Mouse (Mus musculus): ENCODE measurements around the gene Abcc1. TPM values are rescaled to one million over a fixed set of nuclear protein-coding genes. Genes with fewer than 3 reads are reported as not detected.

Gene Abcc1
- polyA plus RNA-seq, 1 experiment from 2014 or later = 6.1 TPM

DNA sequence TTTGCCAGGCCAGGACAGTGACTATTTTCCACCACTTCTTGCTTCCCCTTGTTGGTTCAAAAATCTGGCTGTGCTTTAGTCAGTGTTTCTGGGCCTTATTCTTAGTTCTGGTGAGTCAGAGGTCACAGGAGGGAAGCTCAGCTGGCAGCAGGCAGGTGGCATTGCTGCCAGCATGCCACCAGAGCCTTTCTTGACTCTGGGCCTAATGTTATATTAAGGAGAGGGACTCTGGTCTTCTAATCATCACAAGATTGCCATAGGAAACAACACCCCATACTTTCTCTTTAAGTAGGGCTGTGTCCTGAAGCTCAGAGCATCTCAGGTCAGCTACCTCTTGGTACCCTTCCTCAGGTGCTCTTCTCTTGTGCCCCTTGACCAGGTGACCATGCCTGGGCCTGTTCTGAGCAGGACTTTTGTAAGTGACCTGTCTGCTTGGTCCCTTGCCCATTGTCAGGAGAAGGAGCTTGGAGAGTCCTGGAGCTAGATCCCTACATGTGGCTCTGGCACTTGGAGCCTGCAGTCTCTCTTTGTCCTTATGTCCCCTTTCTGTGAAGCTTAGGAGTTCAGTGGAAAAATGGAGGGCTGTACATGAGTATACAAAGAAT lies 19.8 kb downstream of the Abcc1 start:
- DNase-seq (ENCODE audit: low spot score) (no peak), ATAC-seq (ENCODE audit: low FRiP score) (no peak)
- Histone ChIP-seq H3K27me3 (ENCODE audit: control insufficient read depth, insufficient read depth, low read length) (no peaks in the 10 kb centered on the region), H3K9me3 (ENCODE audit: control insufficient read depth, low read length) (no peaks in the 10 kb centered on the region), H3K27ac (ENCODE audit: low read depth, low read length) (no peak overlapping the region), H3K4me1 (replicated peaks; ENCODE audit: control insufficient read depth, insufficient read depth, low read length) (no peaks in the 10 kb centered on the region), H3K36me3 (ENCODE audit: control insufficient read depth, insufficient read depth, low read length) (no peaks in the 10 kb centered on the region), H3K4me2 (replicated peaks; ENCODE audit: low read depth, low read length) (no peak overlapping the region), H3K9ac (ENCODE audit: low read depth, low read length) (no peak overlapping the region), H3K4me3 (ENCODE audit: low read depth, low read length) (no peak overlapping the region)

DNA sequence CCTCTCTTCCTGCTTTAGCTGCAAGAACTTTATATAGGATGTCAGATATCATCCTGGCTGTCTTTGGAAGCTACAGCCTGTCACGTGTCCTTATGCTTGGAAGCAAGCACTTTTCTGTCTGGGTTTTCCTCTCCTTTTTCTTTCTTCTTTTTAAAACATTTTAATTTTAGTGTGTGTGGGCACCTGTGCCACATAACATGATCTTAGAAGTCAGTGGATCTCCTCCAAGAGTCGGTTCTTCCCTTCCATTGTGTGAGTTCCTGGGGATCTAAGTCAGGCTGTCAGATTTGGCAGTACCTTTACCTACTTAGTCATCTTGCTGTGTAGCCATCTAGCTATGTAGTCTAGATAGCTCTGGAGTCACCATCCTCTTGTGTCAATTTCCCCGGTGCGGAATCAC lies 37.9 kb downstream of the Abcc1 start:
- no peaks in the 10 kb centered on the region for H3K9me3 ChIP-seq (ENCODE audit: control insufficient read depth, low read length)
- ATAC-seq (ENCODE audit: low FRiP score) = no peak
- WGBS = 96% methylated on average over 4 of the region's 4 CpGs

DNA sequence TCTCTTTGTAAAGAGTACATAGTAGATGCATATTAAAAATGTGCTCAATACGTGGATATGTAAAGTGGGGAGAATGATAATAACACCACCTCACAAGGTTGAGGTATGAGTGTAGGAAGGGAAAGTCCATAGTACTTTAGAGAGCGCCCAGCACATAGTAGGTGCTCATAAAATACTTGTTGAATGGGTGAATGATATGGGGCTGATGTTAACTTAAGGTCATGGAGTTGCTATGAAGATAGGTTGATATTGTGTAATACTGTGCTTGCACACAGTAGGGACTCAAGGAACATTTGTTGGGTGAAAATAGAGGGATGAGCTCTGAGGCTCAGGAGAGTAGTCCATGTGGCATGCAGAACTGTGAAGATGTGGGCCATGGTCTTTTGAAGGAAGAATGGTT lies 42.1 kb downstream of the Abcc1 start:
- H3K27me3 ChIP-seq (ENCODE audit: control insufficient read depth, insufficient read depth, low read length) = no peaks in the 10 kb centered on the region
- no peak overlapping the region for H3K4me2 ChIP-seq (replicated peaks; ENCODE audit: low read depth, low read length)
- no peaks in the 10 kb centered on the region for H3K4me1 ChIP-seq (replicated peaks; ENCODE audit: control insufficient read depth, insufficient read depth, low read length)
- H3K4me3 ChIP-seq (ENCODE audit: low read depth, low read length) = no peak overlapping the region
- DNase-seq (ENCODE audit: low spot score) (no peak), ATAC-seq (ENCODE audit: low FRiP score) (no peak)
- H3K9me3 ChIP-seq (ENCODE audit: control insufficient read depth, low read length) = no peaks in the 10 kb centered on the region
- no peaks in the 10 kb centered on the region; the same call in 1 of the 2 replicates for H3K36me3 ChIP-seq (ENCODE audit: control insufficient read depth, insufficient read depth, low read length)
- no peak overlapping the region for H3K27ac ChIP-seq (ENCODE audit: low read depth, low read length)
- 94% methylated on average over 2 of the region's 2 CpGs for WGBS
- H3K9ac ChIP-seq (ENCODE audit: low read depth, low read length) = no peak overlapping the region

More for the DNA sequence above, 37.9 kb downstream of the Abcc1 start:
- H3K36me3 ChIP-seq (ENCODE audit: control insufficient read depth, insufficient read depth, low read length) = no peaks in the 10 kb centered on the region
- H3K4me3 ChIP-seq (ENCODE audit: low read depth, low read length) = no peak overlapping the region
- H3K9ac ChIP-seq (ENCODE audit: low read depth, low read length) = no peak overlapping the region
- H3K4me2 ChIP-seq (replicated peaks; ENCODE audit: low read depth, low read length) = no peak overlapping the region
- DNase-seq (ENCODE audit: low spot score) = no peak
- H3K4me1 ChIP-seq (replicated peaks; ENCODE audit: control insufficient read depth, insufficient read depth, low read length) = no peaks in the 10 kb centered on the region
- H3K27ac ChIP-seq (ENCODE audit: low read depth, low read length) = no peak overlapping the region
- H3K27me3 ChIP-seq (ENCODE audit: control insufficient read depth, insufficient read depth, low read length) = no peaks in the 10 kb centered on the region

DNA sequence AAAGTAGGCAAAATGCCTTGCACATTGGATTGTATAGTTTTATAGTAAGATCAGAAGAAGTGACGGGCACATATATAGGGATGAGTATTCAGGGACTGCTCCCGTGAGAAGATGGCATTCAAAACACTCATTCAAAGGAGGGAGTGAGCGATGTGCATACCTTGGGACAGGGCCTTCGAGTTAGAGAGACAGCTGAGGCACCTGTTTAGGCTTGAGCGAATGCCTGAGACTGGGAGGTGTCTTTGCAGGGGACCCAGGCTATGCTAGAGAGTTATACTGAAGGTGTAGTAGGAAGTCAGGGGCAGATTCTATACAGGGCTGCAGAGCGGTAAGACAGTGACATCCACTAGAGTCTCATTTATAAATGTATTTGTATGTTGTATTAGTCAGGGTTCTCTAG lies 44.3 kb downstream of the Abcc1 start:
- H3K4me2 ChIP-seq (replicated peaks; ENCODE audit: low read depth, low read length) = no peak overlapping the region
- DNase-seq (ENCODE audit: low spot score) (no peak), ATAC-seq (ENCODE audit: low FRiP score) (no peak)
- WGBS = 95% methylated on average over 6 of the region's 6 CpGs
- H3K36me3 ChIP-seq (ENCODE audit: control insufficient read depth, insufficient read depth, low read length) = no peaks in the 10 kb centered on the region; the same call in 1 of the 2 replicates
- H3K9ac ChIP-seq (ENCODE audit: low read depth, low read length) = no peak overlapping the region
- no peak overlapping the region for H3K27ac ChIP-seq (ENCODE audit: low read depth, low read length)
- H3K4me3 ChIP-seq (ENCODE audit: low read depth, low read length) = no peak overlapping the region
- no peaks in the 10 kb centered on the region for H3K4me1 ChIP-seq (replicated peaks; ENCODE audit: control insufficient read depth, insufficient read depth, low read length)
- H3K27me3 ChIP-seq (ENCODE audit: control insufficient read depth, insufficient read depth, low read length) = no peaks in the 10 kb centered on the region
- no peaks in the 10 kb centered on the region for H3K9me3 ChIP-seq (ENCODE audit: control insufficient read depth, low read length)

DNA sequence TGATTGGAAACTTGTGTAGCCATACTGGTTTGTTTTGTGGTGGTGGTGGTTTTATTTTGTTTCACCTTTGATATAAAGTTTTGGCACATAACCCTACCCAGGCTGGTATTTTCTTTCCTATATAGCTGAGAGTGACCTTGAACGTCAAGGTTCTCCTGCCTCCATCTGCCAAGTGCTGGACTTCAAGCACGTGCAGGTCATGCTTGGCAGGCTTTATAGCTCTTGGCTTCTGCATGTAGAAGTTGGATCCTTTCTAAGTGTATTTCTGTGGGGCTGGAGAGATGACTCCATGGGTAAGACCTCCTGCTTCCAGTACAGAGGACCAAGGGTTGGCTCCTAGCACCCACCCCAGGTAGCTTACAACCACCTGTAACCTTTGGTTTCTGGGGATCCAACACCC lies 47.8 kb downstream of the Abcc1 start:
- Histone ChIP-seq H3K4me1 (replicated peaks; ENCODE audit: control insufficient read depth, insufficient read depth, low read length) (no peaks in the 10 kb centered on the region), H3K27me3 (ENCODE audit: control insufficient read depth, insufficient read depth, low read length) (no peaks in the 10 kb centered on the region), H3K4me2 (replicated peaks; ENCODE audit: low read depth, low read length) (no peak overlapping the region), H3K36me3 (ENCODE audit: control insufficient read depth, insufficient read depth, low read length) (no peaks in the 10 kb centered on the region; the same call in 1 of the 2 replicates), H3K27ac (ENCODE audit: low read depth, low read length) (no peak overlapping the region), H3K4me3 (ENCODE audit: low read depth, low read length) (no peak overlapping the region), H3K9me3 (ENCODE audit: control insufficient read depth, low read length) (no peaks in the 10 kb centered on the region), H3K9ac (ENCODE audit: low read depth, low read length) (no peak overlapping the region)
- no peak for DNase-seq (ENCODE audit: low spot score)
- ATAC-seq (ENCODE audit: low FRiP score) = no peak
- 96% methylated on average over 2 of the region's 2 CpGs for WGBS

DNA sequence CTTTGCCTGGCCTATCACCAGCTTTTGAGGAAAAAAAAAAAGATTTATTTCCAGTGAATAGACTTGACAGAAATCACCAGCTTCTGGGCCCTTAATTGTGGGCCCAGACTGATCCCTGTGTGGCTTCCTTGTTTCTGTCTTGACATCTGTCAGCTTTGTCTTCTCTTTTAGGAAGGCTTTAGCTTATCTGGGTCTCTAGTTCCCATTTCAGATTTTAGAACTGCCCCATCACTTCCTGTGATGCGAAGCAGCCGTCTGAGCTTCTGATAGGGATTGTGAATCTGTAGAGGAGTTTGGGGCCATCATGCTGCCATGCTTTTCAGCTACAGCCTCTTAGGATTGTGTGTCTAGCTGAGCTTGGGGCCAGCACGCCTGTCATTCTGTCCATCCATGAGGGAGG lies 48.4 kb downstream of the Abcc1 start:
- DNase-seq (ENCODE audit: low spot score) (no peak), ATAC-seq (ENCODE audit: low FRiP score) (no peak)
- H3K4me3 ChIP-seq (ENCODE audit: low read depth, low read length) = no peak overlapping the region
- H3K36me3 ChIP-seq (ENCODE audit: control insufficient read depth, insufficient read depth, low read length) = no peaks in the 10 kb centered on the region; the same call in 1 of the 2 replicates
- no peaks in the 10 kb centered on the region for H3K9me3 ChIP-seq (ENCODE audit: control insufficient read depth, low read length)
- H3K4me1 ChIP-seq (replicated peaks; ENCODE audit: control insufficient read depth, insufficient read depth, low read length) = no peaks in the 10 kb centered on the region
- H3K9ac ChIP-seq (ENCODE audit: low read depth, low read length) = no peak overlapping the region
- H3K27ac ChIP-seq (ENCODE audit: low read depth, low read length) = no peak overlapping the region
- no peak overlapping the region for H3K4me2 ChIP-seq (replicated peaks; ENCODE audit: low read depth, low read length)
- no peaks in the 10 kb centered on the region for H3K27me3 ChIP-seq (ENCODE audit: control insufficient read depth, insufficient read depth, low read length)
- 90% methylated on average over 3 of the region's 3 CpGs for WGBS

DNA sequence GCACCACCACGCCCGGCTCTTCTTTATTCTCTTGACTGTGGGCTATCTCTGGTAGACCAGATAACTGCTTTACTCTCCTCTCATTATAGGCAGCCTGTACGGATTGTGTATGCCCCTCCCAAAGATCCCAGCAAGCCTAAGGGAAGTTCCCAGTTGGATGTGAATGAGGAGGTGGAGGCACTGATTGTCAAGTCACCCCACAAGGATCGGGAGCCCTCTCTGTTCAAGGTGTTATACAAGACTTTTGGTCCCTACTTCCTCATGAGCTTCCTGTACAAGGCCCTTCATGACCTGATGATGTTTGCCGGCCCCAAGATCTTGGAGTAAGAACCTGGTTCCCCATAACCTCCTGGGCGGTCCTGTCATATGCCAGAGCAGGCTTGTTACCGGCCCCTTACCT lies 49.3 kb downstream of the Abcc1 start:
- Histone ChIP-seq H3K36me3 (ENCODE audit: control insufficient read depth, insufficient read depth, low read length) (no peaks in the 10 kb centered on the region; the same call in 1 of the 2 replicates), H3K27me3 (ENCODE audit: control insufficient read depth, insufficient read depth, low read length) (no peaks in the 10 kb centered on the region), H3K9ac (ENCODE audit: low read depth, low read length) (no peak overlapping the region), H3K4me3 (ENCODE audit: low read depth, low read length) (no peak overlapping the region), H3K4me1 (replicated peaks; ENCODE audit: control insufficient read depth, insufficient read depth, low read length) (no peaks in the 10 kb centered on the region), H3K27ac (ENCODE audit: low read depth, low read length) (no peak overlapping the region), H3K9me3 (ENCODE audit: control insufficient read depth, low read length) (no peaks in the 10 kb centered on the region), H3K4me2 (replicated peaks; ENCODE audit: low read depth, low read length) (no peak overlapping the region)
- 91% methylated on average over 7 of the region's 7 CpGs for WGBS
- no peak for ATAC-seq (ENCODE audit: low FRiP score)
- no peak for DNase-seq (ENCODE audit: low spot score)

DNA sequence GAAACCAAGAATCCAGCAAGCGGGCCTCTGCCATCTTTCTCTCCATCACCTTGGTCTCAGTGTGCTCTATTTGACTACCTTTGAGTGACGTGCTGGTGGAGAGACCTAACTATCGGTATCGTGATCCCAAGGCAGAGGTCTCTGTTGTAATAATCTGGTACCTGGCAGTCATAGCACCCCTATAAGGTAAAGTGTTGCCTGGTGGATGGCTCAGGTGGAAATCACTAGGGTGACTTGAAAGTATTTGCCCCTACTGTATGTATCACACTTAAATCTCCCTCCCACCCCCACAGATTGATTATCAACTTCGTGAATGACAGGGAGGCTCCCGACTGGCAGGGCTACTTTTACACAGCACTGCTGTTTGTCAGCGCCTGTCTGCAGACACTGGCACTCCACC lies 49.8 kb downstream of the Abcc1 start:
- DNase-seq (ENCODE audit: low spot score) (no peak), ATAC-seq (ENCODE audit: low FRiP score) (no peak)
- no peak overlapping the region for H3K4me3 ChIP-seq (ENCODE audit: low read depth, low read length)
- 91% methylated on average over 7 of the region's 7 CpGs for WGBS
- no peaks in the 10 kb centered on the region for H3K9me3 ChIP-seq (ENCODE audit: control insufficient read depth, low read length)
- no peaks in the 10 kb centered on the region for H3K27me3 ChIP-seq (ENCODE audit: control insufficient read depth, insufficient read depth, low read length)
- no peaks in the 10 kb centered on the region for H3K36me3 ChIP-seq (ENCODE audit: control insufficient read depth, insufficient read depth, low read length)
- H3K9ac ChIP-seq (ENCODE audit: low read depth, low read length) = no peak overlapping the region
- no peak overlapping the region for H3K27ac ChIP-seq (ENCODE audit: low read depth, low read length)
- H3K4me2 ChIP-seq (replicated peaks; ENCODE audit: low read depth, low read length) = no peak overlapping the region
- H3K4me1 ChIP-seq (replicated peaks; ENCODE audit: control insufficient read depth, insufficient read depth, low read length) = no peaks in the 10 kb centered on the region

DNA sequence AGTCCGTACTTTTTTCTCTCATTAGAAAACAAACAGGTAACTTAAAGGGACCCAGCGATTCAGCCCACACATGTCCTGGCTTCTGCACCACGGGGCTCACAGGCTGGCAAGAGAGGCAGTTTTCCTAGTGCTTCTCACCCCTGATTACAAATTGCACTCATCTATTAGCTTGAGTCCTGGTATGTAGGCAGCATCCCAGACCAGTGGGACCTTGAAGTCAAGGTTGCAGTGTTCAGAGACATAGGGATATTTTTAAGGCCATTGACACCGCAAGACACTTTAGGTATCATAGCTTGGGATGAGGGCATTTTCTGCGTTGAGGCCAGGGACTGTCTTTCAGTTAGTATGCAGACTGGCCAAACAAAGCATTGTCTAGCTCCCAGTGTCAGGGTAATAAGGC lies 51.2 kb downstream of the Abcc1 start:
- H3K4me3 ChIP-seq (ENCODE audit: low read depth, low read length) = no peak overlapping the region
- DNase-seq (ENCODE audit: low spot score) = no peak
- H3K4me1 ChIP-seq (replicated peaks; ENCODE audit: control insufficient read depth, insufficient read depth, low read length) = no peaks in the 10 kb centered on the region
- ATAC-seq (ENCODE audit: low FRiP score) = no peak
- H3K4me2 ChIP-seq (replicated peaks; ENCODE audit: low read depth, low read length) = no peak overlapping the region
- no peaks in the 10 kb centered on the region for H3K36me3 ChIP-seq (ENCODE audit: control insufficient read depth, insufficient read depth, low read length)
- no peak overlapping the region for H3K9ac ChIP-seq (ENCODE audit: low read depth, low read length)
- no peak overlapping the region for H3K27ac ChIP-seq (ENCODE audit: low read depth, low read length)
- WGBS = 95% methylated on average over 5 of the region's 5 CpGs
- H3K27me3 ChIP-seq (ENCODE audit: control insufficient read depth, insufficient read depth, low read length) = no peaks in the 10 kb centered on the region
- no peaks in the 10 kb centered on the region for H3K9me3 ChIP-seq (ENCODE audit: control insufficient read depth, low read length)

All from hindbrain, embryonic 11.5 days (tissue).